Mouse (Mus musculus): Measurements from ENCODE around the gene Kxd1. TPM values are rescaled to one million over a fixed set of nuclear protein-coding genes. Genes with fewer than 3 reads are reported as not detected.

Kxd1 gene
- total RNA-seq (2017): 70.8 and 71.1 TPM in 2 replicates

DNA sequence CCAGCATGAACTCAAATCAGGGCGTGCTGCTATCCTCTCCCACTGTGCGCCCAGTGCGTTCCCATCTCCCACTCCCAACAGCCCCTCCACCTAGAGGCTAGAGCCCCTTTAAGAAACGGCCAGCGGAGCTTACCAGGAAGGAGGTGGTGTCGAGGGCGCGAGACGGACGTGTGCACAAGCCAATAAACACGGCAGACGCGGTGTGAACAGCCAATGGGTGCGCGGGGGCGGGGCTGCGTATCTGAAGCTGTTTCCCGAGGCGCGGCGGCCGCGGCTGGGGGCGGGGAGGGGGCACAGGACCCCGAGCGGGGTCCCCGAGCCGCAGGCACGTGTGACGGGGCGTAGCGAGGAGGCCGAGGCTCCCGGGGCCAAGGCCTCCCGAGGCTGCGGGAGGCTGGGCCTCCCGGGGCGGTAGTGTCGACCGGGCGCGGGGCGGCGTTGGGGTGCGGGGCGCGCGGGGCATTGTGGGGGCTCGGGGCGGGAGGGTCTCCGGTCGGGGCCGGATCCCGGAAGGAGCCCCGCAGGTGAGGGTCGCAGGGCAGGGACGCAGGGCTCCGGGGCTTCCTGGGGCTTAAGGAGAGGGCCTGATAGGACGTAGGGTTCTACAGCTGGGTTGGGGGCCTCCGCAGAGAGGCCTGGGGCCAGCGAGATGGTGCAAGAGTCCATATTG, at the start of gene Kxd1, which contains the start of gene Fkbp8:
Gene Kxd1, minus strand, starts transcription at position 445 of the 670 bp plus-strand sequence.
Gene Fkbp8, plus strand, starts transcription at position 213 of the 670 bp plus-strand sequence.
- ATAC-seq (replicated peaks; ENCODE audit: low read depth, poor library complexity, severe bottlenecking): peak; percentile 85

DNA sequence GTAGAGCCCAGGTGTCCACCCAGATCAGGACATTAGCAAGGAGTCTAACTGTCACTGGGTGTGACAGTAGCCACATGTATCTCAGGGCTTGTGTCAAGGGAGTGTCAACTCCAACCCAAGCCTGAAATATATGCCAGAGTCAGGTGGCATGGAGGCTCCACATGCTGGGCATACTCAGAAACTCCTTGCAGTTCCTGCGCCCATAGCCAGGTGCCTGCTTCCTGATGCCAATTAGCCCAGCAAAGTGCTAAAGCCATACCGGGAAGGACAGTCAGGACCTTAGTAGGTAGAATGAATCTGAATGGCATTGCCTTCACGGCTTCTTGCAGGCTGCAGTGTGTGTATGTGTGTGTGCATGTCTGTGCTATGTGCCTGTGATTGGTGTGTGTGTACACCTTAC, 49.5 kb upstream of the Kxd1 start:
- ATAC-seq (replicated peaks; ENCODE audit: low read depth, poor library complexity, severe bottlenecking): no peak

GRCm38 (mm10) chr8:70574915-70575314, 47.2 kb upstream of the Kxd1 start:
- peak; percentile 76 for ATAC-seq (replicated peaks; ENCODE audit: low read depth, poor library complexity, severe bottlenecking)

DNA sequence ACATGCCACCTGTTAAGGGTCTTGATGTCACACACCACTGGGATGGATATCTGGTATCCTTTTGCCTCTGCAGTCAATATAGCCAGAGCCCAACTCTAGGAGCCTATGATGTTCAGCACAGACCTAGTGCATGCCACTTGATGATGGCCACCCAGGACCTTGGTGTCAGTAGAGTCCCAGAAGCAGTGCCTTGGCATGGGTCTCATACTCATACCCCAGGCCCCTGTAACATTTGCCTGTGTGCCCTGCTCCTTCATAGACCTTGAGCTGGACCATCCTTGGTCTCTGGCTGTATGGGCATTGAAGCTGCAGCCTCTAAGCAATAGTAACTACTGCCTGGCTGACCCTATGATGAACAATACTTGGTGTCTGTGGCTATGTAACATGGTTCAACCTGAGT, 46.5 kb upstream of the Kxd1 start:
- ATAC-seq (replicated peaks; ENCODE audit: low read depth, poor library complexity, severe bottlenecking): no peak

GRCm38 (mm10) chr8:70570990-70571389, 43.2 kb upstream of the Kxd1 start:
- no peak for ATAC-seq (replicated peaks; ENCODE audit: low read depth, poor library complexity, severe bottlenecking)

DNA sequence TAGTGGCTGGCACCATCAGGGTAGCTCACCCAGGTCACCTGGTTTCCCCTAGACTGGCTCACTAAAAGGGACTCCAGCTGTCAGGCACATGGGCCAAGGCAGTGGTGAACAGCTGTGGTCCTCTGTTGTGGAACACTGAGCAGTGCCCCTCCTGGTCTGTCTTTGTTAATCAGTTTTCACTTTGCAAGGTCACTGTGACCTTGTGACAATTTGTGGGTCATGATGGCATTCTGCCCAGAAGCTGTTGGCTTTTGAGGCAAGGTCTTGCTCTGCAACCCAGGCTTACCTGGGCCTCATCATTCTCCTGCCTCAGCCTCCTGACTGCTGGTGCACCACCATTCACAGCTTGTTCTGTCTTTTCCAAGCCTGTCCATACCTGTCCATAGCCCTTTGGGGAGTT, 42.6 kb upstream of the Kxd1 start:
- no peak for ATAC-seq (replicated peaks; ENCODE audit: low read depth, poor library complexity, severe bottlenecking)

- peak; percentile 56 for ATAC-seq (replicated peaks; ENCODE audit: low read depth, poor library complexity, severe bottlenecking)
Measured at GRCm38 (mm10) chr8:70565561-70565960, 37.8 kb upstream of the Kxd1 start.

DNA sequence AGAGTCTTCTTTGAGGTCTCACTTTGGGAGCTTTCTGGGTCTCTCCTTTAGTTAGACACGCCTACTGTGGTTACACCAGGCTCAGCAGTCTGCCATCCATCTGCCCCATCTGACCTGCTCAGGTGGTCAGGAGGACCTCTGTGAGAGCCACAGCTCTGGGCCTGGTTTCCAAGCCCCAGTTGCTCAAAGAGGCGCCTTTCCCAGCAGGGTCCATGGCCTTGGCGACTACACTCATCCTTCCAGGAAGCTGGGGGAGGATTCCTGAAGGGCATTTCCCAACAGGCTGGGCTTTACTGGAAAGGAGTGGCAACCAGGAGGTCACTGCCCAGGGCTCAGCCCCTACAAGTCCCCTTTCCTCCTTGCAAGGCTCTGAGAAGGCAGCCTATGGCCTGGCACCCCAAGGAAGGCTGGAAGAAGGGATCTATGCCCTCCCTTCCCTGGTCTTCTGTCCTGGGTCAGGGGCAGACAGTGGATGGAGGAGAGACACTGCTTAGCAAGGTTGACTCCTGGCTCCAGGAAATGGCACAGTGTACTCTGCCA, 37.0 kb upstream of the Kxd1 start:
- ATAC-seq (replicated peaks; ENCODE audit: low read depth, poor library complexity, severe bottlenecking): no peak

DNA sequence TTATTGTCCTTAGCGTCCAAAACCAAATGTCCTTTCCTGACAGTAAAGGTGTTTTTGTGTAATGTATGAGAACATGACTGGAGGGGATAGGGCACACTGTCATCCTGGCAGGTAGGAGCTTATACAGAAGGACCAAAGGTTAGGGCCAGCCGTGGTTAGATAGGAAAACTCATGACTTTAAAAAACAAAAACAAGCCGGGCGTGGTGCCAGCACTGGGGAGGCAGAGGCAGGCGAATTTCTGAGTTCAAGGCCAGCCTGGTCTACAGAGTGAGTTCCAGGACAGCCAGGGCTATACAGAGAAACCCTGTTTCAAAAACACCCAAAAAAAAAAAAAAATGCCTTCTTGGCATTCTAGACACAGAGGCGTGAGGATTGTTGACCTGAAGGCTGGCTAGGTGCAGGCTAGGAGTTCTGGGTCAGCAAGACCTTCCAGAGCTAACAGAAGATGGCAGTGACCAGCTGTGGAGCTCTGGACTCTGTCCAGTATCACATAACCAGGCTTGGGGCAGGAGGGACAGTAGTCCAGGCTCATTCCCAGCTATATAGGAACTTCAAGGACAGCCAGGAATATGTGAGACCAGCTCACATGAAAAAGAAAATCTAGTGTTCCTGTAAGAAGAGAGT, 36.1 kb upstream of the Kxd1 start:
- no peak for ATAC-seq (replicated peaks; ENCODE audit: low read depth, poor library complexity, severe bottlenecking)

DNA sequence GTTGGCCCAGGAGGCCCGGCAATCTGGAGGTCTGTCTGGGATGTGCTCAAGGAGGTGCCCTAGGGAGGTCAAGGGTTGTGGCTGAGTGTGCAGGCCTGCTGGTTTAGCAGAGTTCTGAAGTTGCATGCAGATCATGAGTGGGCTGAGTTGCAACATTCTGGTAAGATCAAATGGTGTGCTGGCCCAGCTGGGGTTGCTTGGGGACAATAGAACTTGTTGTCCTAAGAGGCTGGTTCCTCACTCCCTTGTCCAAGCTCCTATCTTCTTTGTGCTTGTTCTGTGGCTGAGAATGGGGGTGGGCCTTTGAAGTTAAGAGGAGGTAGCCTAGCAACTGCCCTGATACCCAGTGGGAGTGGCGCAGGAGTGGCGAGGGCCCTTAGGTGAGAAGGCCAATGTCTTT, 35.0 kb upstream of the Kxd1 start:
- ATAC-seq (replicated peaks; ENCODE audit: low read depth, poor library complexity, severe bottlenecking): no peak

- ATAC-seq (replicated peaks; ENCODE audit: low read depth, poor library complexity, severe bottlenecking): no peak
Measured at GRCm38 (mm10) chr8:70561809-70562535, 34.2 kb upstream of the Kxd1 start.

GRCm38 (mm10) chr8:70561357-70561756, 33.6 kb upstream of the Kxd1 start:
- ATAC-seq (replicated peaks; ENCODE audit: low read depth, poor library complexity, severe bottlenecking): no peak

DNA sequence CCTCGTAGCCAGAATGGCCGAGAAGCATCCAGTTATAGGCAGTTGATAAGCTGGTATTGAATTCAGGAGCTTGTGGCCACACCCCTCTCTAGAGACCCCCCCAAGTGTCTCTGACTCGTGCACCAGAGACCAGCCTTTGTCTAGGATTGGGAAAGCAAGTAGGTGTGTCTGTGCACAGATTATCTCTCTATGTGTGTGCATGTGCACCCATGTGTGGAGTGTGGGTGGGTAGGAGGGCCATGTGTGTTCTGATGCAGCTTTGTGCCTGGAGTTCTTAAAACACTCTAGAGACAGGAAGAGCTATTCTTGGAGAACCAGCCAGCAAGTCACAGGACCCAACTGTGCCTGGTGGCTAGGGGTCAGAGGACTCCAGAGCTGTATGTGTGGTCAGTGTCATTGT, 32.8 kb upstream of the Kxd1 start:
- no peak for ATAC-seq (replicated peaks; ENCODE audit: low read depth, poor library complexity, severe bottlenecking)

GRCm38 (mm10) chr8:70560096-70560495, 32.3 kb upstream of the Kxd1 start:
- ATAC-seq (replicated peaks; ENCODE audit: low read depth, poor library complexity, severe bottlenecking): peak; percentile 65

- ATAC-seq (replicated peaks; ENCODE audit: low read depth, poor library complexity, severe bottlenecking): no peak
Measured at GRCm38 (mm10) chr8:70558983-70559382, 31.2 kb upstream of the Kxd1 start.

GRCm38 (mm10) chr8:70558334-70558733, 30.6 kb upstream of the Kxd1 start:
- ATAC-seq (replicated peaks; ENCODE audit: low read depth, poor library complexity, severe bottlenecking): peak; percentile 70

- no peak for ATAC-seq (replicated peaks; ENCODE audit: low read depth, poor library complexity, severe bottlenecking)
Measured at GRCm38 (mm10) chr8:70555079-70555747, 27.5 kb upstream of the Kxd1 start.

GRCm38 (mm10) chr8:70553740-70554139, 26.0 kb upstream of the Kxd1 start:
- no peak for ATAC-seq (replicated peaks; ENCODE audit: low read depth, poor library complexity, severe bottlenecking)

- peak; percentile 24 for ATAC-seq (replicated peaks; ENCODE audit: low read depth, poor library complexity, severe bottlenecking)
Measured at GRCm38 (mm10) chr8:70552836-70553235, 25.1 kb upstream of the Kxd1 start.

GRCm38 (mm10) chr8:70551558-70552161, 23.9 kb upstream of the Kxd1 start:
- no peak for ATAC-seq (replicated peaks; ENCODE audit: low read depth, poor library complexity, severe bottlenecking)

Data from common myeloid progenitor, adult 5-6 weeks (primary cell).